Mouse (Mus musculus) hindbrain, embryonic 16.5 days (tissue): Measurements from ENCODE around the gene Lgals12. TPM values are rescaled to one million over a fixed set of nuclear protein-coding genes. Genes with fewer than 3 reads are reported as not detected.
A peak's percentile ranks its signal among the peaks of the same experiment; 100 is the strongest.

Experiments used
- ATAC-seq: fragments of 200-750 bp; cut with Nextera tagmentation; 2 replicates; pipeline ENCODE4 v1.8.0; 2017; ENCODE audit warnings: moderate TSS enrichment, moderate library complexity
- H3K27ac ChIP-seq: fragments of 300-500 bp; sonication (generic); 2 replicates; pipeline ENCODE4 v1.5.1; 2014; ENCODE audit warnings: low read depth, mild to moderate bottlenecking, control low read depth, low read length, moderate library complexity
- H3K27me3 ChIP-seq: fragments of 300-500 bp; sonication (generic); replicated peaks from 2 replicates; pipeline ENCODE4 v1.6.1; 2014; ENCODE audit warnings: low read length; ENCODE audit not compliant: control insufficient read depth, insufficient read depth
- H3K36me3 ChIP-seq: fragments of 300-500 bp; sonication (generic); 2 replicates; pipeline ENCODE4 v1.6.1; 2014; ENCODE audit warnings: mild to moderate bottlenecking, low read length, moderate library complexity, mixed read lengths; ENCODE audit not compliant: control insufficient read depth, insufficient read depth
- H3K4me1 ChIP-seq: fragments of 300-500 bp; sonication (generic); 2 replicates; pipeline ENCODE4 v1.6.1; 2014; ENCODE audit warnings: low read depth, low read length; ENCODE audit not compliant: control insufficient read depth, insufficient read depth
- H3K4me2 ChIP-seq: fragments of 300-500 bp; sonication (generic); 2 replicates; pipeline ENCODE4 v1.6.1; 2014; ENCODE audit warnings: mild to moderate bottlenecking, low read length, control low read depth, moderate library complexity
- H3K4me3 ChIP-seq: fragments of 300-500 bp; sonication (generic); 2 replicates; pipeline ENCODE4 v1.5.1; 2014; ENCODE audit warnings: mild to moderate bottlenecking, low read length, control low read depth, moderate library complexity
- H3K9ac ChIP-seq: fragments of 300-500 bp; sonication (generic); 2 replicates; pipeline ENCODE4 v1.6.1; 2014; ENCODE audit warnings: low read depth, mild to moderate bottlenecking, control low read depth, low read length, moderate library complexity
- H3K9me3 ChIP-seq: fragments of 300-500 bp; sonication (generic); 2 replicates; pipeline ENCODE4 v1.6.1; 2014; ENCODE audit warnings: mild to moderate bottlenecking, low read length, moderate library complexity; ENCODE audit not compliant: control insufficient read depth
- WGBS: fragments of 180-500 bp; shearing (Covaris S2); extraction: QIAGEN DNeasy Blood & Tissue Kit; methylation state at CpG from one replicate; pipeline ENCODE4 v1.1.7; 2014; 5-methylcytosine and 5-hydroxymethylcytosine counted together
- polyA plus RNA-seq: library from polyadenylated mRNA; unstranded; fragments of >200 nt; fragmentation: Nextera tagmentation; extraction: Ambion mirVana; gene quantifications from 2 replicates; pipeline ENCODE4 v1.2.1, GENCODE M21; 2015

Lgals12 gene
- polyA plus RNA-seq, 1 experiment from 2014 or later: 0.28 TPM

GRCm38 (mm10) chr19:7611942-7612757 lies 5.2 kb upstream of the Lgals12 start, which contains the start of gene Hrasls5:
Gene Hrasls5 (plus strand): TSS chr19:7612541.
- peak; percentile 80 for ATAC-seq
- no peaks in the 10 kb centered on the region; the same call in 1 of the 2 replicates for H3K27me3 ChIP-seq
- H3K9me3 ChIP-seq: no peaks in the 10 kb centered on the region

GRCm38 (mm10) chr19:7607690-7608201 lies 753 bp upstream of the Lgals12 start:
- Histone ChIP-seq H3K9ac (no peak overlapping the region), H3K4me1 (peaks cover 22% of the 10 kb centered on the region), H3K4me2 (no peak overlapping the region), H3K36me3 (no peaks in the 10 kb centered on the region), H3K9me3 (no peaks in the 10 kb centered on the region), H3K27ac (no peak overlapping the region), H3K4me3 (no peak overlapping the region), H3K27me3 (no peaks in the 10 kb centered on the region)
- ATAC-seq: no peak
- WGBS: 79% methylated on average over 7 of the region's 7 CpGs

More at GRCm38 (mm10) chr19:7611942-7612757, 5.2 kb upstream of the Lgals12 start, which contains the start of gene Hrasls5:
- Histone ChIP-seq H3K27ac (no peak within 1 kb of the TSS), H3K36me3 (no peaks in the 10 kb centered on the region), H3K4me2 (peak within 1 kb of the TSS; percentile 95), H3K9ac (peak within 1 kb of the TSS; percentile 63), H3K4me1 (peaks cover 7% of the 10 kb centered on the region), H3K4me3 (peak within 1 kb of the TSS; percentile 47)
- WGBS: 3% methylated on average over 51 of the region's 54 CpGs

GRCm38 (mm10) chr19:7605930-7606783 lies 836 bp downstream of the Lgals12 start:
- WGBS: 3% methylated on average over 15 of the region's 15 CpGs
- Histone ChIP-seq H3K27ac (no peak overlapping the region; the same call in 1 of the 2 replicates), H3K9me3 (no peaks in the 10 kb centered on the region), H3K27me3 (no peaks in the 10 kb centered on the region), H3K9ac (peak overlapping the region; percentile 50), H3K36me3 (no peaks in the 10 kb centered on the region), H3K4me1 (peaks cover 17% of the 10 kb centered on the region), H3K4me2 (peak overlapping the region; percentile 79), H3K4me3 (peak overlapping the region; percentile 39)
- peak; percentile 77 for ATAC-seq

GRCm38 (mm10) chr19:7605013-7605412 lies 2.0 kb downstream of the Lgals12 start:
- H3K9me3 ChIP-seq: no peaks in the 10 kb centered on the region
- H3K4me2 ChIP-seq: no peak overlapping the region
- H3K36me3 ChIP-seq: no peaks in the 10 kb centered on the region
- no peak overlapping the region for H3K4me3 ChIP-seq
- no peak for ATAC-seq
- H3K27me3 ChIP-seq: no peaks in the 10 kb centered on the region
- H3K4me1 ChIP-seq: peaks cover 17% of the 10 kb centered on the region
- H3K9ac ChIP-seq: no peak overlapping the region
- no peak overlapping the region for H3K27ac ChIP-seq

GRCm38 (mm10) chr19:7604107-7604506 lies 2.9 kb downstream of the Lgals12 start:
- no peaks in the 10 kb centered on the region for H3K27me3 ChIP-seq
- H3K27ac ChIP-seq: no peak overlapping the region
- no peak overlapping the region for H3K4me2 ChIP-seq
- H3K4me3 ChIP-seq: no peak overlapping the region
- peaks cover 17% of the 10 kb centered on the region for H3K4me1 ChIP-seq
- H3K36me3 ChIP-seq: no peaks in the 10 kb centered on the region
- 95% methylated on average over 10 of the region's 10 CpGs for WGBS
- no peaks in the 10 kb centered on the region for H3K9me3 ChIP-seq
- H3K9ac ChIP-seq: no peak overlapping the region
- ATAC-seq: no peak

- no peak overlapping the region for H3K4me3 ChIP-seq
- no peak for ATAC-seq
- no peaks in the 10 kb centered on the region for H3K9me3 ChIP-seq
- no peaks in the 10 kb centered on the region for H3K27me3 ChIP-seq
- no peak overlapping the region for H3K4me2 ChIP-seq
- no peak overlapping the region for H3K9ac ChIP-seq
- no peaks in the 10 kb centered on the region for H3K36me3 ChIP-seq
- H3K27ac ChIP-seq: no peak overlapping the region
- 75% methylated on average over 4 of the region's 4 CpGs for WGBS
- H3K4me1 ChIP-seq: peaks cover 9% of the 10 kb centered on the region
Observed at GRCm38 (mm10) chr19:7601551-7601950, 5.4 kb downstream of the Lgals12 start.

- no peak overlapping the region for H3K9ac ChIP-seq
- H3K27me3 ChIP-seq: no peaks in the 10 kb centered on the region
- no peaks in the 10 kb centered on the region for H3K36me3 ChIP-seq
- no peak overlapping the region for H3K4me3 ChIP-seq
- no peak overlapping the region for H3K27ac ChIP-seq
- H3K4me2 ChIP-seq: no peak overlapping the region
- ATAC-seq: no peak
- H3K4me1 ChIP-seq: no peaks in the 10 kb centered on the region
- no peaks in the 10 kb centered on the region for H3K9me3 ChIP-seq
- WGBS: 70% methylated on average over 4 of the region's 4 CpGs
Observed at GRCm38 (mm10) chr19:7598481-7598880, 8.5 kb downstream of the Lgals12 start.

- Histone ChIP-seq H3K9me3 (no peaks in the 10 kb centered on the region), H3K9ac (no peak overlapping the region), H3K4me1 (no peaks in the 10 kb centered on the region), H3K4me3 (no peak overlapping the region), H3K27me3 (no peaks in the 10 kb centered on the region), H3K4me2 (no peak overlapping the region), H3K36me3 (no peaks in the 10 kb centered on the region), H3K27ac (no peak overlapping the region)
- ATAC-seq: peak; percentile 72
- WGBS: 26% methylated on average over 2 of the region's 2 CpGs
Observed at GRCm38 (mm10) chr19:7595534-7595933, 11.5 kb downstream of the Lgals12 start.

GRCm38 (mm10) chr19:7592018-7592417 lies 15.0 kb downstream of the Lgals12 start:
- H3K9me3 ChIP-seq: no peaks in the 10 kb centered on the region

More at GRCm38 (mm10) chr19:7592018-7592417, 15.0 kb downstream of the Lgals12 start:
- no peaks in the 10 kb centered on the region for H3K27me3 ChIP-seq
- H3K4me1 ChIP-seq: no peaks in the 10 kb centered on the region
- H3K9ac ChIP-seq: no peak overlapping the region
- no peak overlapping the region for H3K27ac ChIP-seq
- WGBS: 64% methylated on average over 3 of the region's 3 CpGs
- no peak for ATAC-seq
- H3K4me3 ChIP-seq: no peak overlapping the region
- no peak overlapping the region for H3K4me2 ChIP-seq
- H3K36me3 ChIP-seq: no peaks in the 10 kb centered on the region
